Mouse (Mus musculus) intestine, postnatal 0 days (tissue): Measurements from ENCODE around the gene Gas6. TPM values are rescaled to one million over a fixed set of nuclear protein-coding genes. Genes with fewer than 3 reads are reported as not detected.
A peak's percentile ranks its signal among the peaks of the same experiment; 100 is the strongest.

Experiments used
- ATAC-seq: fragments of 200-750 bp; cut with Nextera tagmentation; 2 replicates; pipeline ENCODE4 v1.8.0; 2017; ENCODE audit warnings: mild to moderate bottlenecking, moderate TSS enrichment, moderate library complexity
- H3K27ac ChIP-seq: fragments of 300-500 bp; sonication (generic); 2 replicates; pipeline ENCODE4 v1.5.1; 2014; ENCODE audit warnings: mild to moderate bottlenecking, low read depth, low read length, moderate library complexity
- H3K27me3 ChIP-seq: fragments of 300-500 bp; sonication (generic); replicated peaks from 2 replicates; pipeline ENCODE4 v1.6.1; 2014; ENCODE audit warnings: low read length, mixed read lengths; ENCODE audit not compliant: control insufficient read depth, insufficient read depth
- H3K36me3 ChIP-seq: fragments of 300-500 bp; sonication (generic); 2 replicates; pipeline ENCODE4 v1.6.1; 2014; ENCODE audit warnings: mild to moderate bottlenecking, moderate library complexity; ENCODE audit not compliant: control insufficient read depth, insufficient read depth
- H3K4me1 ChIP-seq: fragments of 300-500 bp; sonication (generic); replicated peaks from 2 replicates; pipeline ENCODE4 v1.6.1; 2014; ENCODE audit warnings: antibody characterized with exemption, low read length, mixed read lengths; ENCODE audit not compliant: control insufficient read depth, insufficient read depth
- H3K4me2 ChIP-seq: fragments of 300-500 bp; sonication (generic); replicated peaks from 2 replicates; pipeline ENCODE4 v1.6.1; 2014; ENCODE audit warnings: low read depth, mild to moderate bottlenecking, moderate library complexity
- H3K4me3 ChIP-seq: fragments of 300-500 bp; sonication (generic); 2 replicates; pipeline ENCODE4 v1.5.1; 2014; ENCODE audit warnings: low read depth, low read length
- H3K9ac ChIP-seq: fragments of 300-500 bp; sonication (generic); 2 replicates; pipeline ENCODE4 v1.6.1; 2014; ENCODE audit warnings: mild to moderate bottlenecking, low read depth, low read length
- H3K9me3 ChIP-seq: fragments of 300-500 bp; sonication (generic); 2 replicates; pipeline ENCODE4 v1.6.1; 2016; ENCODE audit warnings: mixed run types; ENCODE audit not compliant: control insufficient read depth
- CTCF ChIP-seq: sonication (generic); IDR thresholded peaks from 2 replicates; pipeline ENCODE4 v1.5.1; 2016; ENCODE audit warnings: low read depth, mild to moderate bottlenecking, control low read depth, antibody characterized with exemption, moderate library complexity
- WGBS: fragments of 180-500 bp; shearing (Covaris S2); extraction: QIAGEN DNeasy Blood & Tissue Kit; methylation state at CpG from one replicate; pipeline ENCODE4 v1.1.7; 2014; 5-methylcytosine and 5-hydroxymethylcytosine counted together
- polyA plus RNA-seq: library from polyadenylated mRNA; unstranded; fragments of >200 nt; fragmentation: Nextera tagmentation; extraction: Ambion mirVana; gene quantifications from 2 replicates; pipeline ENCODE4 v1.2.1, GENCODE M21; 2015

Gene Gas6
- polyA plus RNA-seq, 1 experiment from 2014 or later: 77.3 TPM

- H3K27me3 ChIP-seq: no peaks in the 10 kb centered on the region
- H3K27ac ChIP-seq: no peak overlapping the region
- ATAC-seq: peak; percentile 37; the same call in 1 of the 2 replicates
- TF ChIP-seq CTCF: no peak
- H3K36me3 ChIP-seq: no peaks in the 10 kb centered on the region
- WGBS: 25% methylated on average over 6 of the region's 6 CpGs
- peaks cover 14% of the 10 kb centered on the region for H3K4me1 ChIP-seq
- H3K9ac ChIP-seq: no peak overlapping the region
- H3K9me3 ChIP-seq: no peaks in the 10 kb centered on the region
- no peak overlapping the region for H3K4me2 ChIP-seq
- no peak overlapping the region for H3K4me3 ChIP-seq
These were observed 18.4 kb upstream of the Gas6 start for GRCm38 (mm10) chr8:13512677-13513076.

GRCm38 (mm10) chr8:13512016-13512415, 17.7 kb upstream of the Gas6 start:
- WGBS: 83% methylated on average over 5 of the region's 5 CpGs
- no peak overlapping the region for H3K4me2 ChIP-seq
- no peak overlapping the region for H3K27ac ChIP-seq
- no peak overlapping the region for H3K4me3 ChIP-seq
- H3K9me3 ChIP-seq: no peaks in the 10 kb centered on the region
- no peaks in the 10 kb centered on the region for H3K36me3 ChIP-seq
- H3K4me1 ChIP-seq: peaks cover 16% of the 10 kb centered on the region
- no peak for TF ChIP-seq CTCF
- H3K9ac ChIP-seq: no peak overlapping the region
- H3K27me3 ChIP-seq: no peaks in the 10 kb centered on the region
- ATAC-seq: no peak

GRCm38 (mm10) chr8:13507284-13507937, 13.1 kb upstream of the Gas6 start:
- no peak for TF ChIP-seq CTCF
- WGBS: 55% methylated on average over 3 of the region's 3 CpGs
- peaks cover 22% of the 10 kb centered on the region for H3K4me1 ChIP-seq
- H3K27ac ChIP-seq: peak overlapping the region; percentile 3; the same call in 1 of the 2 replicates
- no peak overlapping the region for H3K4me2 ChIP-seq
- peak; percentile 29 for ATAC-seq
- H3K27me3 ChIP-seq: no peaks in the 10 kb centered on the region
- H3K4me3 ChIP-seq: no peak overlapping the region
- H3K9ac ChIP-seq: no peak overlapping the region
- no peaks in the 10 kb centered on the region for H3K9me3 ChIP-seq
- no peaks in the 10 kb centered on the region for H3K36me3 ChIP-seq

- H3K4me3 ChIP-seq: no peak overlapping the region
- WGBS: 15% methylated on average over 4 of the region's 4 CpGs
- no peaks in the 10 kb centered on the region for H3K9me3 ChIP-seq
- peaks cover 22% of the 10 kb centered on the region for H3K4me1 ChIP-seq
- H3K36me3 ChIP-seq: no peaks in the 10 kb centered on the region
- no peaks in the 10 kb centered on the region for H3K27me3 ChIP-seq
- H3K27ac ChIP-seq: peak overlapping the region; percentile 80
- peak; percentile 33; the same call in 1 of the 2 replicates for TF ChIP-seq CTCF
- peak; percentile 87 for ATAC-seq
- no peak overlapping the region for H3K4me2 ChIP-seq
- H3K9ac ChIP-seq: no peak overlapping the region
These were observed 12.6 kb upstream of the Gas6 start for GRCm38 (mm10) chr8:13506849-13507248.

- no peak overlapping the region for H3K9ac ChIP-seq
- 0 out of 2 replicates have a peak overlapping the region, but pooled peaks have one; percentile 17 for H3K4me2 ChIP-seq
- peak; percentile 67 for ATAC-seq
- peaks cover 22% of the 10 kb centered on the region for H3K4me1 ChIP-seq
- H3K36me3 ChIP-seq: no peaks in the 10 kb centered on the region
- no peaks in the 10 kb centered on the region for H3K27me3 ChIP-seq
- peak overlapping the region; percentile 80 for H3K27ac ChIP-seq
- TF ChIP-seq CTCF: no peak
- no peak overlapping the region for H3K4me3 ChIP-seq
- H3K9me3 ChIP-seq: no peaks in the 10 kb centered on the region
These were observed 10.8 kb upstream of the Gas6 start for GRCm38 (mm10) chr8:13504894-13505674.

GRCm38 (mm10) chr8:13503936-13504606, 9.8 kb upstream of the Gas6 start:
- Histone ChIP-seq H3K9me3 (no peaks in the 10 kb centered on the region), H3K27ac (no peak overlapping the region), H3K27me3 (no peaks in the 10 kb centered on the region), H3K9ac (no peak overlapping the region), H3K4me1 (peaks cover 22% of the 10 kb centered on the region), H3K4me2 (no peak overlapping the region), H3K4me3 (no peak overlapping the region), H3K36me3 (no peaks in the 10 kb centered on the region)
- 68% methylated on average over 8 of the region's 8 CpGs for WGBS
- 0 out of 2 replicates have a peak, but pooled peaks have one; percentile 6 for TF ChIP-seq CTCF
- ATAC-seq: no peak
